Mouse (Mus musculus): Measurements from ENCODE around the gene Crls1.

DNA sequence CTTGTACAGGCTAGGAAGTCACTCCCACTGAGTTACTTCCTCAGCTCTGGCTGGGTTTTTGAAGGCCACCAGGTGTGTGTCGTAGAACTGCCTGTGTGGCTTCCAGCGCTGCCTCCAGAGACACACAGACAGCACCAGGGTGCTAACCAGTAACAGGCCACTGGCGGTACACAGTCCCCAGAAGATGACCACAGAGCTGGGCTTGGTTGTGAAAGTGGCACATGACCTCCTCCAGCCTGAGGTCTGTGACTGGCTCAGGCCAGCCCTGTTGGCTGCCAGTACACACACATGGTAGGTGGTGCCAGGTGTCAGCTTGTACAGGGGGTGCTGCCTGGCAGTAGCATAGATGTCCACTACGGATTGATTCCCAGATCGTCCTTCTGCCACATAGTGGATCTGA lies 23.2 kb downstream of the Crls1 start:
- TF ChIP-seq CTCF (IDR thresholded peaks at IDR 0.05; ENCODE audit: insufficient read depth, low read depth, low read length): no peak
- TF ChIP-seq POLR2A (IDR thresholded peaks at IDR 0.05; ENCODE audit: insufficient read depth, low read depth, low read length): no peak

All from olfactory bulb, adult 2 months (tissue).